Mouse (Mus musculus) spleen, adult 2 months (tissue): ENCODE measurements around the gene Thsd7b. TPM values are rescaled to one million over a fixed set of nuclear protein-coding genes. Genes with fewer than 3 reads are reported as not detected.

Experiments used
- DNase-seq, 2 experiments: peaks; one replicate each; pipeline versions ENCODE4 v3.0.0 to v3.0.0-alpha.2; 2012 to 2021; ENCODE audit warnings: low spot score in 2 of 2, low read depth in 1 of 2
- H3K27ac ChIP-seq: fragments of 200-500 bp; 2 replicates; pipeline ENCODE4 v1.5.1; 2012; ENCODE audit warnings: low read length, inconsistent platforms; ENCODE audit not compliant: insufficient read depth
- H3K27me3 ChIP-seq: fragments of 200-500 bp; 2 replicates; pipeline ENCODE4 v1.6.1; 2012; ENCODE audit warnings: mild to moderate bottlenecking, moderate library complexity, low read length, inconsistent platforms; ENCODE audit not compliant: control insufficient read depth, insufficient read depth
- H3K36me3 ChIP-seq: fragments of 200-500 bp; 2 replicates; pipeline ENCODE4 v1.6.1; 2012; ENCODE audit warnings: mild to moderate bottlenecking, low read length, inconsistent platforms; ENCODE audit not compliant: control insufficient read depth, insufficient read depth
- H3K4me1 ChIP-seq: fragments of 200-500 bp; 2 replicates; pipeline ENCODE4 v1.6.1; 2011; ENCODE audit warnings: inconsistent platforms; ENCODE audit not compliant: control insufficient read depth, insufficient read depth, insufficient read length
- H3K4me3 ChIP-seq: fragments of 200-500 bp; 2 replicates; pipeline ENCODE4 v1.5.1; 2011; ENCODE audit warnings: mild to moderate bottlenecking, inconsistent platforms; ENCODE audit not compliant: insufficient read depth, insufficient read length; ENCODE audit errors: extremely low read depth
- CTCF ChIP-seq: fragments of 200-500 bp; IDR thresholded peaks from 2 replicates; pipeline ENCODE4 v1.5.1; 2011; ENCODE audit warnings: mild to moderate bottlenecking, inconsistent platforms; ENCODE audit not compliant: insufficient read depth, insufficient read length, insufficient replicate concordance; ENCODE audit errors: extremely low read depth
- POLR2A ChIP-seq: fragments of 200-500 bp; IDR thresholded peaks from 2 replicates; pipeline ENCODE4 v1.6.1; 2011; ENCODE audit warnings: low read depth, low read length, inconsistent platforms
- WGBS: fragments of 180-500 bp; shearing (Covaris S2); methylation state at CpG from one replicate; pipeline ENCODE4 v1.1.7; 2018; 5-methylcytosine and 5-hydroxymethylcytosine counted together
- polyA plus RNA-seq: library from polyadenylated mRNA; depleted of rRNA; stranded (reverse); fragments of >200 nt; gene quantifications from 2 replicates; pipeline ENCODE4 v1.2.3, GENCODE M21; 2012

Gene Thsd7b
- polyA plus RNA-seq, 1 experiment = 0.11 TPM

GRCm38 (mm10) chr1:129324798-129325197 lies 51.7 kb downstream of the Thsd7b start:
- TF ChIP-seq CTCF = no peak
- TF ChIP-seq POLR2A = no peak
- H3K4me3 ChIP-seq = no peak overlapping the region
- no peaks in the 10 kb centered on the region for H3K27me3 ChIP-seq
- WGBS = 80% methylated on average over 2 of the region's 2 CpGs
- no peaks in the 10 kb centered on the region for H3K4me1 ChIP-seq
- no peak for DNase-seq
- H3K27ac ChIP-seq = no peak overlapping the region
- no peaks in the 10 kb centered on the region for H3K36me3 ChIP-seq

- H3K27me3 ChIP-seq = no peaks in the 10 kb centered on the region
- H3K36me3 ChIP-seq = no peaks in the 10 kb centered on the region
- TF ChIP-seq CTCF (no peak), POLR2A (no peak)
- no peak overlapping the region for H3K4me3 ChIP-seq
- WGBS = 37% methylated on average over 6 of the region's 6 CpGs
- no peak overlapping the region for H3K27ac ChIP-seq
- no peak for DNase-seq
- no peaks in the 10 kb centered on the region for H3K4me1 ChIP-seq
Measured at GRCm38 (mm10) chr1:129356631-129357030, 83.5 kb downstream of the Thsd7b start.

GRCm38 (mm10) chr1:129357378-129357777 lies 84.3 kb downstream of the Thsd7b start:
- DNase-seq = no peak
- no peaks in the 10 kb centered on the region for H3K4me1 ChIP-seq
- no peaks in the 10 kb centered on the region for H3K27me3 ChIP-seq
- TF ChIP-seq CTCF (no peak), POLR2A (no peak)
- 83% methylated on average over 2 of the region's 2 CpGs for WGBS
- no peak overlapping the region for H3K27ac ChIP-seq
- no peak overlapping the region for H3K4me3 ChIP-seq
- no peaks in the 10 kb centered on the region for H3K36me3 ChIP-seq

GRCm38 (mm10) chr1:129363368-129363767 lies 90.3 kb downstream of the Thsd7b start:
- Histone ChIP-seq H3K27me3 (no peaks in the 10 kb centered on the region), H3K36me3 (no peaks in the 10 kb centered on the region), H3K4me1 (no peaks in the 10 kb centered on the region), H3K27ac (no peak overlapping the region), H3K4me3 (no peak overlapping the region)
- 87% methylated on average over 4 of the region's 4 CpGs for WGBS
- no peak for DNase-seq
- TF ChIP-seq POLR2A = no peak

- no peaks in the 10 kb centered on the region for H3K36me3 ChIP-seq
- H3K4me3 ChIP-seq = no peak overlapping the region
- no peaks in the 10 kb centered on the region for H3K4me1 ChIP-seq
- TF ChIP-seq POLR2A (no peak), CTCF (no peak)
- H3K27me3 ChIP-seq = no peaks in the 10 kb centered on the region
- no peak for DNase-seq
- no peak overlapping the region for H3K27ac ChIP-seq
Measured at GRCm38 (mm10) chr1:129364828-129365227, 91.7 kb downstream of the Thsd7b start.

GRCm38 (mm10) chr1:129365590-129365989 lies 92.5 kb downstream of the Thsd7b start:
- no peak overlapping the region for H3K4me3 ChIP-seq
- 68% methylated on average over 1 of the region's 1 CpGs for WGBS
- no peaks in the 10 kb centered on the region for H3K4me1 ChIP-seq
- H3K36me3 ChIP-seq = no peaks in the 10 kb centered on the region
- TF ChIP-seq CTCF = no peak
- no peak for TF ChIP-seq POLR2A
- DNase-seq = no peak
- H3K27me3 ChIP-seq = no peaks in the 10 kb centered on the region
- no peak overlapping the region for H3K27ac ChIP-seq

- Histone ChIP-seq H3K36me3 (no peaks in the 10 kb centered on the region), H3K27me3 (no peaks in the 10 kb centered on the region), H3K4me3 (no peak overlapping the region), H3K4me1 (no peaks in the 10 kb centered on the region), H3K27ac (no peak overlapping the region)
- TF ChIP-seq POLR2A (no peak), CTCF (no peak)
- DNase-seq = no peak
Measured at GRCm38 (mm10) chr1:129386479-129386878, 113.4 kb downstream of the Thsd7b start.
